Mouse (Mus musculus): Measurements from ENCODE around the gene Naaladl2. TPM values are rescaled to one million over a fixed set of nuclear protein-coding genes. Genes with fewer than 3 reads are reported as not detected.
"Not testable (repeated sequence)": the region's sequence is repeated elsewhere in the genome, so short reads cannot be mapped to it uniquely, and the experiment has no call there.

Naaladl2 gene
- under 1 TPM; 0.36 to 0.65 TPM for total RNA-seq (2021)

DNA sequence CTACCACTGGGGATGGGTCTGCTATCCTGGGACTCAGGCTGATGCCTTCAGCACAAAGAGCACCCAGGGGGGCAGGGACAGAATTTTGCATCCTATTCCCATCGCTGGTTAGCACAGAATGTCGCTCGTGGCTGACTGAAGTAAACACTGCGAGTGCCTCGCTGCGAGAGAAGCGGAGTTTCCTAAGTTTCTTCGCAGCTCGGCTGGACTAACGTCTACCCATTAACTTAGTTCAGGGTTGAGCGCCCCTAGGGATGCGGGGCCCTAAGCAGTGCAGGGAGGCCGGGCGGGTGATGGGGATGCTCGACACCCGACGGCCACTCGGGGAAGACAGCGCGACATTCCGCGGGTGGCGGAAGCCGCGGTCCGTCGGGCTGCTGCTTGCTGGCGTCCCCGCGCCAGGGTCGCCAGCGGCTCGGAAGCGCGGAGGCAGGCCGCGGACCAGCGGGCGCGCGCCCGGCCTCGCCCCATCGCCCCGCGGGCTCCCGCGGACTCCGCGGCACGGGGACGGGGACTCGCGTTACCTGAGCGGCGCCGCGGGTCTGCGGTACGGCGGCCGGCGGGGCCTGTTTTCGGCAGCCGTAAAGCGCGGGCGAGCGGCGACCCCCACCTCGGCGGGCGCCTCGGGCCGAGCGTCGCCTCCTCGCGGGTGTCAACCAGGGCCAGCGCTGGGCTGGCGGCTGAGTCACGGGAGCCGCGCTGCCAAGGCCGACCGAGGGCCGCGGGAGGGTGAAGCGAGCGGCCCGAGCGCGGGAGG lies at the start of gene Naaladl2:
Gene Naaladl2, minus strand, starts transcription at position 707 of the 757 bp plus-strand sequence.
- DNase-seq, result peak; percentile 37 to 49
- intact Hi-C loops (cut with DNase I), result no loop called here

DNA sequence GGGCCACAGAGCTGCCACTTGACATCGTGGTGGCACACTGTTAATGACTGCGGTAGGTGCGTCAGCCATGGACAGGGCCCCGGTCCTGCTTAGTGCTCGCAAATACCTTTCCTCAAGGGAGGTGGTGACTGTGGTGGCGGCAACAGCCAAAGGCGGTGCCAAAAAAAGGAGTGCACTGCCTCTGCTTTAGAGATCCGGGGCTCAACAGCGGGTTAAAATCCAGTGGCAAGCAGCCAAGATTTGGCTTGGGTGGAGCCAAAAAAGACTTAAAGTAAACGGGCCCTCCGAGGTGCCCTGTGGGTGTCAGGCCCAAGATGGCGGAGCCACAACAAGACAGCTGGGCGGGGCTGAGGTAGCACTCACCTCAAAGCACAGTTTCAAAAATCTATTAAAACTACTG lies 7.7 kb upstream of the Naaladl2 start:
- intact Hi-C loops (cut with DNase I), result no loop called here
- DNase-seq, result no peak

DNA sequence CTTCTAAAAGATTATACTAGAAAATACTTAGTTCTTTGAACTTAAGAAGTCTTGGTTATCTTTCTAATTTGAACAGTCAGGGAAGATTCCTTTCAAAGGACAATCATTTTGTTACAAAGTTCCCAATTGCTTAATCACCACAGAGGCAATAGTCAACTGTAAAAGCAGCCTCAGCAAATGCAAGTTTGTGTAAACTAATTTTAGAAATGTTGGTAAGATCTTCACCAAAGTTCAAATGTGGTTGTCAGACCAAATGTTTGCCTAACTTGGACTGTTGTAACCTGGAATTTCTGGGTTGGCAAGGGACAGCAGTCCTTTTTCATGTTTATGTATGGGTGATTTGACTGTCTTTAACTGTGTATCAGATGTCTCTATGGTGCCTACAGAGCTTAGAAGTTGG lies 3.2 kb upstream of the Naaladl2 start:
- intact Hi-C loops (cut with DNase I), result no loop called here
- DNase-seq, result no peak

DNA sequence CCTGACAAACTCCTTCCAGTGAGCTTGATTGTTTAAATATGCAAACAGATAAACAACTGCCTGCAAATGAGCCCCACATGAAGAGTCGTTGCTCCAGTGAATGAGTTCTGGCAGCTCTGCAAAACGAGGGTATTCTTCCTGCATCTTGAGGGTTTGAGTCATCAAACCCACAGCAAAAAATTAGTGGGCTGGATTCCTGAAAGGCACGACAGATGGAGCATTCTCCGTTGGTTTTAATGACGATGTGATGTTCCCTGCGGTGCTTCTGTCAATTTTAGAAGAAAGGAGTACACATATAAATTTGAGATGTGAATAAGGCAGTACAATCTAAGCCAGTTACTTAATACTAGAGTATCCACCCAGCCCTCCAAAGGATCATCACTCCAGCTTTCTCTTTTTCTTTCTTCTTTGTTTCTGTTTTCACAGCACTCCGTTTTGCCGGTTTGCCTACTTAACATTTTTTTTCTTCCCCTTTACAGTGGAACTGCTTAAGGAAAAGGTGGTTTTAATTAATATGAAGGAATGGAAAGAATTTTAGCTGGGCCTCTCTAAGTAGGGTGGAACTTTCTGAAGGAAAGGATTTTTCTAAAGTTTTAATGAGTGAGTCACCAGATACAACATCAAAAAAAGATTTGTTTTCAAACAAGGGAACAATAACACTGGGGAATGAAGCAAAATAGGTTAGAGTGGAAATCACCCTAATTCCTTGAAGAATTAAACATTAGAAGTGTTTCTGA lies 1.1 kb upstream of the Naaladl2 start:
- DNase-seq, result no peak
- intact Hi-C loops (cut with DNase I), result no loop called here

DNA sequence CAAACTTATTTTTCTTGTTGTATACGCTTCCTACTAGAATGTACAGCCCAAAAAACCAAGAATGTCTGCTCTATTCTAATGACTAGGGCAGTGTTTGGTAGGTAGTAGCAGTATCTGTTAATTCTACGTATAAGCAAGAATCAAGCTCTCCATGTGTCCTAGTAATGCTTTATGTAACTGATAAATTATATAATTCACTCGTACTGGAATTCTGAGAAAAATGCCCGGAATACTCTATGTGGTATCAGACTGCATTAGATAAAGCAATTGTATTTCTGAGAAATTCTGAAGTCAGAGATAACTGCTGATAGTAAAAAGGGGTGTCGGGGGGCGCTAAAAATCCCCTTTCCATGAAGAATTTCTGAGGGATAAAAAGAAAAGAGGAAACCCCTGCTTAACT lies 950 bp downstream of the Naaladl2 start:
- intact Hi-C loops (cut with DNase I), result no loop called here
- no peak for DNase-seq

DNA sequence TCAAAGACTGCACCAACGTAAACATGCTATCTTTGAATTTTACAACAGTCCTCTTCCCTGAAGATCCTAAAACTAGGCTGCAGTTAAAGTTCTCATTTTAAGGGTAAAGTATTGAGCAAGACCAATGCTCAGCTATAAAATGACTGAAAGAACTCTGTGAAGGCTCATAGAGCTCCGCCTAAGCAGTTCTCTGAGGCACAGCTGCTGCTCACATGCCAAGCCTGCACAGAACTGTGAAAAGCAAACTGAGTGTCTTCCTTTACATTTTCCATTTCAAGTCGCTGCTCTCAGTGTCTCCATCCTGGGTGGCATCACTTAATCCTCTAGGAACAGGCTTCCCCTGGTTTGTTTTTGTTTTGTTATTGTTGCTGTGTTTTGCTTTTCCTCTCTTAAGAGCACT lies 12.2 kb downstream of the Naaladl2 start:
- no peak for DNase-seq

DNA sequence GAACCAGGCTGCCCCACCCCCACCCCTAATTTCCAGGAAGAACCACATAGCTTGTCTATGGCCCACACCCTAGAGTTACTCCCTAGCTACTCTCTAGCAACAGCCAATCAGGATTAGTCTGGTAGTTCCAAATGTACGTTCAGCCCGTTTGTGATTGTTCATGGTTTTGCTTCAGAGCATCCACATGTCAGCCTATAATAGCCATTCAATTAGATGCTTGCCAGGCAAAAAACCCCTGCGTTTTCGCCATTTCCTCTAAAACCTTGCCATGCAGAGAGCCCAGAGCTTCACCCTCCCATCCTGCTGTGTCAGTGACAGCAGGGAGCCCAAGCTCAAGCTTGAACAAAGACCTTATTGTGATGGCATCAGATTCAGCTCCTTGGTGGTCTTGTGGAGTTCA lies 16.2 kb downstream of the Naaladl2 start:
- no peak for DNase-seq
- intact Hi-C loops (cut with DNase I), result no loop called here

More for the DNA sequence above, 12.2 kb downstream of the Naaladl2 start:
- intact Hi-C loops (cut with DNase I), result no loop called here

DNA sequence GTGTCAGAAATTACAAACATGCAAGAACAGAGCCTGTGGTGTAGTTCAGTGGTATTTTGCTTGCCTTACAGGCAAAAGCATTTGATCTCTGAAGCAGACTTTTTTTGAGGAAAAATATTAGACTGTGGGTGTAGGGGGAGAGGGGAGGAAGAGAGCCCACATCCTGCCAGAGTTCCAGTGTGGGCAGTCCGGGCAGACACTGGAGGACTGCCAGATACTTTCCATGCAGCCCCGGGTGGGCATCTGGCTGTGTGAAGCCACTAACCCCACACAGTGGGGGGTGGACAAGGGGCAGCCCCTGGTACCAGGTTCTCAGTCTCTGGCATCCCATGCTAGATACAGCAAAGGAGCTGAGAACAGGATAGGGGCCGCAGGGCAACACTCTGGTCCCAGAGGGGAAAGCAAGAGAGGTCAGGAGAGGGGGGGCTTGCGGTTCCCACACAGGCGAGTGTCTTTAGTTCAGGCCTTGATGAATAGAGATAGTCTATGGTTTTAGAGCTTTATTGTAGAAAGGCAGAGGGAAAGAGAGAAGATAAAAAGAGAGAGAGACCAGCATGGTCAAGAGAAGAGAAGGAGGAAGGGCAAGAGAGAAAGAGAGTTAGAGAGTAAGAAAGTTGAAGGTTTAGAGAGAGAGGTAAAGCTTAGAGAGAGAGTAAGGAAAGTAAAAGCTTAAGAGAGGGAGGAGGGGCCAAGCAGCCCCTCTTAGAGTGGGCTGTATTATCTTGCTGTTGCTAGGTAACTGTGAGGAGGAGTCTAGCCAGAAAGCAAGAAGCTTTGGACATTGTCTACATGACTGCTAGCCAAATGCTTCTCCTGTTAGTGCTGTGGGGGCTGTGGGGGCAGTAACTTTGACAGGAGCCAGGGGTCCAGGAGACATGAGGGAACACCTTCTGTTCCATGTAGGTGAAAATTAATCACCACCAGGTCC lies 18.9 kb downstream of the Naaladl2 start:
- DNase-seq, result no peak

DNA sequence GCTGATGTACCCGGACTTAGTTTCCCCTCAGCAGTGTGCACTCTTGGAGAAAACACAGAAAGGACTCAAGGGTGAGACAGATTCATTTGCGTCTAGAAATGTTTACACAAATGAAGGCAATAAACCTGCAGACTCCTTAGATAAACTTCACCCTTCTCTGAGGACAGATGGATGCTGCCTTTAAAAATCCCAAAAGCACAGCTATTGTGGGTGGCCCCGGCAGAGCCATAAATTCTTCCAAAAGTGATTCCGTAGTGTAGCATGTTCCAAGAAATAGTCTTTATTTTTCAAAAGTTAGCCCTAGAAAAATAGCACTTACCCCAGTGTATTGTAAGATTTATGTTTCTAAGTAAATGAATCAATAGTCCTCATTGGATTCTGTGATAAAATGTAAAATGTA lies 31.0 kb downstream of the Naaladl2 start:
- intact Hi-C loops (cut with DNase I), result no loop called here
- DNase-seq, result no peak

More for the DNA sequence above, 18.9 kb downstream of the Naaladl2 start:
- intact Hi-C loops (cut with DNase I), result no loop called here

DNA sequence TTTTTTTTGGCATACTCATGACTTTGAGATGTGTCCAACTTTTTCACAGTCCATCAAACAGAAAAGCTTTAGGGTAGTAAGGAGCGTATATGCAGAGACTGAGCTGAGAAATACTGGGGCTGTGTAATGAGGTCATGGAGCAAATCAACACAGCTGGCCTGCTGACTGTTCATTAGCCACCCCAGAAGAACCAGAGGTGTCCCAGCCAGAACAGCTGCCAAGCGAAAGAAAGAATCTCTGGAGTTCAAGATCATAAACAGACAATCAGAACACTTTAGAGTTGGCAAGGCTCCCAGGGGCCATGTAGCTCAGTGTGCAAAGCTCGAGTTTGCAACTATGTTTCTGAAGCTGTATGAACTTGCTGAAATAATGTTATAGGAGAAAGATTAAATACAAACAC lies 35.1 kb downstream of the Naaladl2 start:
- intact Hi-C loops (cut with DNase I), result no loop called here

DNA sequence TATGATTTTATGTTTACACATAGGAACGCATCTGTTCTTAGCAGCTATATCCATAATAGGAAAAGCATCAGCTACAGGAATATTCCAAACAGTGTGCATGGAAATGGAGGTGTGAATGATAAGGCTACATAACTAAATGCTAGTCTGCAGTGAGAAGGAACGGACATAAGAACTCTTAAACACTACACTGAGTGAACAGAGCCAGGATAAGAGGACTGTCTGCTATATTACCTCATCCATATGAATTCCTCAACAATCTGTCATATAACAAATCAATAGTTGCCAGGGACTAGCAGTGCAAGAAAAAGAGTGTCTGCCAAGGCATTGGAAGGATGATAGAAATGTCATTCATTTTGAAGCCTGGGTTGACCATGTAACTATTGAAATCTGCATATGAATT lies 51.1 kb downstream of the Naaladl2 start:
- intact Hi-C loops (cut with DNase I), result no loop called here
- DNase-seq, result no peak

More for the DNA sequence above, 35.1 kb downstream of the Naaladl2 start:
- DNase-seq, result peak in 1 of 2 experiments; percentile 2

DNA sequence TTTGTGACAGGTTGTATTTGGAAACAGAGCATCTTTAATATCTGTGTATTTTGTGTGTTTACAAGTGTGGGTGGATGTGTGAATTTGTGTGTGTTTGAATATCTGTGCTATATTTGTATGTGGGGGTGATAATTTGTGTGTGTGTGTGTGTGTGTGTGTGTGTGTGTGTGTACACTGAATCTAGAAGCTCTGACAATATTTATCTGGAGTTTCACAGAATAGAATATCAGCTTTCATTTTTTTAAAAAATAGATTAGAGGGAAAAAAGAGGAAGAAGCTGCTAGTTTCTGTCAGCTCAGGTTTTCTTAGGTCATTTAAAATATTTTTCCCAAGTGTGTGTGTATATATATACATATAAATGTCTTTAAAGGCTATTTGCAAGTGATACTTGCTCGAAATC lies 68.3 kb downstream of the Naaladl2 start:
- intact Hi-C loops (cut with DNase I), result no loop called here
- no peak for DNase-seq

DNA sequence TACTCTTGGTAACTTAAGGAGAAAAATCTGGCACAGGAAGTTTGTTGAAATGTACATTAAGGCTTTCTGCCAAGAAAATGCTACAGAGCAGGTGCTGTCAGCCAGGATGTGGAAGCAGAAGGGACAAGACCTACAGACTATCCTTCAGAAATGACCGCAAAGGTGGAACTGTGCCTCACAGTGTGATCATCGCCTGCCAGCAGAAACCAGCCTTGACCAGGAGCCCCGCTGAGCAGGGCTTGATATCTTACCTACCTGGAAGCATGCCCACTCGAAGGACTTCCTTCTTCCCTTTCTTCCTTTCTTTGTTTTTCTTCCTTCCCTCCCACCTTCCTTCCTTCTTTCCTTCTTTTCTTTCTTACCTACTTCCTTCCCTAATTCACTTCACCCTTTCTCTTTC lies 69.8 kb downstream of the Naaladl2 start:
- intact Hi-C loops (cut with DNase I), result no loop called here
- DNase-seq, result no peak

DNA sequence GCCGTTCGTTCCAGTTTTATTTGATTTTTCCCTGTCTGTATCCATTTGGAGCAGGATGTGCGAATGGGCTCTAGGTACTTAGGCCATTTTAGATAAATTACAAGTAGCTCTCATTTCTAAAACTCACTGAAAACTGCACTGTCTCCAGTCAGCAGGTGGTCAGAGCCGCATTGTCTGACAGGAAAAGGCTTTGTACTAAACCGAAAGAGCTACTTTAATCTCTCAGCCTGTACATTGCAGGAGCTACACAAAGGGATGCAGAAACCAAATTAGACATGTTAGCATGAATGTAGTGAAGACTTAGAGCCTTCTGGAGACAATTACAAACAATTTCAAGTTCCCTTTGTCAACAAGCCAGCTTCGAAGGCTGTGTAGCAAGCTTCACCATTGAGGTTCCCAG lies 70.2 kb downstream of the Naaladl2 start:
- intact Hi-C loops (cut with DNase I), result no loop called here

DNA sequence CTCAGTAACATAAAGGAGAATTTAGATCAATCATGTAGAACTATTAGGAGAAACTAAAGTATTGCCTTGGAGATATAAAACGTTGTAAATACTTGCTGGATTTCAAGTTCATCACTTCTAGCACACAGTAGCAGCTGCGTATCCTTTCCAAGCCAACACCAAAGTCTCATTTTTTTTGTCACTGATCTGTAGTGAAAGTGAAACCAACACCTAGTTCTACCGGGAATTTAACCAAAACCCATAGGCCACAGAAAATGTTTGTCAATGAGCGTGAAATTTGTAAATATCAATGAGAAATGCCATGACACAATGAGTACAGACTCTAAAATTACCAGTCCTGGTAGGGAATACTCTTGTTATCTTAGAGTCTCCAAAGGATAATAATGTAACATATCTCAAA lies 80.8 kb downstream of the Naaladl2 start:
- intact Hi-C loops (cut with DNase I), result no loop called here
- DNase-seq, result no peak

More for the DNA sequence above, 70.2 kb downstream of the Naaladl2 start:
- no peak for DNase-seq

DNA sequence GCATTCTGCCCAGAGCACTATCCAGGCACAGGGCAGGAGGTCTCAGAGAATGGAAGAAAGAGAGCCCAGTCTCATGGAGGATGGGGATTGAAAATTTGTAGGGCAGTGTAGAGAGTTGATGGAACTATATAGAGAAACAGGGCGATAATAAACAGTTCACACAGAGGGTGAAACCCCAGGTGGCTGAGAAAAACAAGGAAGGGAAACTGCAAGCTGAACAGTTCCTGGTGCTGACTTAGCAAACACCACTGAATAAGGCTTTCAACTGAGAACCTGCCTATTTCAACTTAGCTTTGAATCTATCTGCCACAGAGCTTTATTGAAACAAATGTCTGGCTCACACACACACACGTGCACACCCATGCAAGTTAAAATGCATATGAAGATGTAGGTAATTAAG lies 91.1 kb downstream of the Naaladl2 start:
- no peak for DNase-seq
- intact Hi-C loops (cut with DNase I), result no loop called here

DNA sequence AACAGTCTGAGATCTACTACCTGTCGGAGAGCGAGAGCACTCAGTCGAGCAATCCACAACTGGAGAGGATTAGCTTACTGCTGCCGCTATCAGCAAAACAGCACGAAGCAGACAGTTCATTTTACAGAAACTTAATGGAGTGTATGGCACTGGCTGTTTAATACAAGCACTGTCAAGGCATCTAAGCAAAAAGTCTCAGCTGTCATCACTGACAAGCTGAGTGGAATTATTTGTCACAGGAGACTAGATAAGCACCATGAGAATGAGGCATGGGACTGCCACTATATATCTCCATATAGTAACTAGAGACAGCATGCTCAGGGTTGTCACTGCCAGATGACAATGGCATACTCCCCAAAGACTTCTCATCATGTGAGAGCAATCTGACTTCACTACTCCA lies 124.1 kb downstream of the Naaladl2 start:
- intact Hi-C loops (cut with DNase I), result no loop called here

DNA sequence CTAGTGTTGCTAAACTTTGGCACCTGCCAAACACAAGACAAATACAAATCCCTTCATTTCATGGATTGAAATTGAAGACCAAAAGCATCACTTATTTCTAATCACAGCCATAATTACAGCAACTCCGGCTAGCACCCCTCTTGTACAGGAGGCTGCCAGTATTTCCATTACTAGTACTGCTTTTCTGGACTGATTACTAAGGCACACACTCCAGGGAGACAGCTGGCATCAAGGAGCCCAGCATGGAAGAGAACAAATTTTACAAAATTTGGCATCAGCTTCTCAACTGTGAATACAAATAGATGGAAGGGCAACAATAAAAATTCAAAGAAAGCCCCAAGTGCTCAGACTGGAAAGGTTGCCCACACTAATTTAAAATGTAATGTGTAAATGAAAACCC lies 133.3 kb downstream of the Naaladl2 start:
- DNase-seq, result no peak
- intact Hi-C loops (cut with DNase I), result no loop called here

More for the DNA sequence above, 124.1 kb downstream of the Naaladl2 start:
- DNase-seq, result no peak

DNA sequence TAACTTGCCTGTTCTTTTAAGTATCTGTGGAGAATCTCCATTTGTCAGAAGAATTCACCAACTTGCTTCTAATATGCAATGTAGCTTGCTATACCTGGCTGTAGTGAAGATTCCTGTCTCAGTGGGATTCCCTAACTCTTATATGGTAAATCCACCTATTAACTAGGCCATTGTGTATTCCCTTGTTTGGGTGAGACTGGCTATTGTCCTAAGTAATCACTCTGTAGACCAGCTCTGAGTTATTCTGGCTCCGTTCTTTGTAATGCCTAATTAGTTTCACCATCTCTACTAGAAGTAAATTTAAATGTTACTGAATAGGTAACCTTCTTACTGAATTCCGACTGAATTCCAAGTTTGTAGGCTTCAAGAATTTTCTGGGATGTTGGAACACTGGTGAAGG lies 137.3 kb downstream of the Naaladl2 start:
- intact Hi-C loops (cut with DNase I); DNase-seq: not testable (repeated sequence)

DNA sequence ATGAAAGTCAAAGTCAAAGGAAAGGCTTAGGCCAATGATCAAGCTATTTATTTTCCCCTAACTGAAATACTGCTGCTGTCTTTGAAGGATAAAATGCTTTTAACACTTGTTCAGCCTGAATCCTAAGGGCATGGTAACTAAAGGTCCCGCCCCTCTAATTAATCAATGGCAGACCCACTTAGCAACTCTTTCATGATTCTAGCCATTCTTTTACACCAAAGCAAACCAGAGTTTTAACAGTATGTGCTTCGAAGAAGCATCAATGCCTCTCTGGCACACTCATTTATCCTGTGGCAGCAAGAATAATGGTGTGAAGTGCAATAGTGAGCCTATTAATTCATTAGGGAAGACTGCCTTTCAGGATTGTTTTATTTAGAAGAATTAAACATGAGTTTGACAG lies 151.5 kb downstream of the Naaladl2 start:
- intact Hi-C loops (cut with DNase I), result no loop called here
- DNase-seq, result no peak

DNA sequence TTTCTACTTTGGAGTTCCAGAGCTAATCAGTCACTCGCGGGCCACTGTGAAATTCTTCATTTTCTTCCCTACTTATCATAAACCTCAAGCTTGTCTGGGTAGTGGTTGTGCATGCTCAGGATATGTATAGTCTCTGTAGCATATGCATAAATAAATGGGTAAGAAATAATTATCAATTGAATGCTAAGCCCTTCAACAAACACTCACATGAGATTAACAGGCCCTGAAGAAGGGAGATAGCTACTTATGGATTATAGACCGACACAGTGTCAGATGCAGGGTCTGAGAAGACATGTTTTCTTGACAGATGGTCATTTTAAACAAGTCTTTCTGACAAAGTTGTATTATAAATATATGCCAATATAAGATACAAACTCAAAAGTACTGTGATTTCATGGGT lies 152.0 kb downstream of the Naaladl2 start:
- no peak for DNase-seq
- intact Hi-C loops (cut with DNase I), result no loop called here

Data from heart, postnatal 36 days (tissue).